ENCODE assay signal across 22 mouse cellular contexts in genomic region chr9:70870326-70870725, GRCm38 (mm10).
DNase-seq lines count a peak whose midpoint lies in the region; ATAC-seq and TF ChIP-seq lines count a peak whose summit lies in the region.
"Had no signal": no experiment of that assay in that cellular context is flagged by ENCODE, and none has a peak within 500 bp of the region (broad histone marks: within the 10 kb centered on the region; RNA-seq: fewer than 3 reads in every experiment).

No protein-coding gene starts in this region.

- H3K9ac ChIP-seq in liver, embryonic 12.5 days: peak overlapping the region; percentile 29; the same call in 1 of the 2 replicates
- H3K9ac ChIP-seq in liver, postnatal 0 days (replicated peaks): no peak overlapping the region
- no peak overlapping the region for H3K9ac ChIP-seq in liver, embryonic 14.5 days (replicated peaks)
- H3K9ac ChIP-seq in liver, embryonic 16.5 days (ENCODE audit: low read depth, low read length): no peak overlapping the region
- H3K9ac ChIP-seq: embryonic facial prominence, embryonic 12.5 days; forebrain, embryonic 13.5 days; forebrain, embryonic 15.5 days; forebrain, postnatal 0 days had no signal

- DNase-seq in liver, postnatal 0 days: no peak
- DNase-seq in liver, embryonic 14.5 days (ENCODE audit: low read depth in 3 of 3, low spot score in 3 of 3): no peak
- no peak for DNase-seq in frontal cortex, postnatal 10 days (ENCODE audit: low spot score in 2 of 2)
- DNase-seq in gastrocnemius, postnatal 25 days: no peak
- no peak for DNase-seq in layer of hippocampus, postnatal 25 days (ENCODE audit: extremely low spot score in 1 of 2, low spot score in 1 of 2)
- DNase-seq: adrenal gland, adult 2 months; adrenal gland, postnatal 10 days; adrenal gland, postnatal 25 days; cerebellum, adult 11 months; cerebellum, adult 18-20 months; cerebellum, adult 8-10 months; cerebellum, postnatal 10 days; cerebellum, postnatal 25 days; forebrain, postnatal 0 days had no signal

- H3K9me3 ChIP-seq in liver, embryonic 12.5 days (replicated peaks): no peaks in the 10 kb centered on the region
- no peaks in the 10 kb centered on the region for H3K9me3 ChIP-seq in liver, postnatal 0 days (ENCODE audit: low read length)
- H3K9me3 ChIP-seq in liver, embryonic 14.5 days (ENCODE audit: control insufficient read depth, low read length): no peaks in the 10 kb centered on the region
- H3K9me3 ChIP-seq in liver, embryonic 16.5 days (replicated peaks; ENCODE audit: control insufficient read depth, low read length): no peaks in the 10 kb centered on the region
- H3K9me3 ChIP-seq: embryonic facial prominence, embryonic 10.5 days; embryonic facial prominence, embryonic 12.5 days; forebrain, embryonic 13.5 days; forebrain, embryonic 15.5 days had no signal

- peak overlapping the region; percentile 3; the same call in 1 of the 2 replicates for H3K27ac ChIP-seq in liver, embryonic 12.5 days
- H3K27ac ChIP-seq in liver, postnatal 0 days (ENCODE audit: low read depth): no peak overlapping the region
- 0 out of 2 replicates have a peak overlapping the region, but pooled peaks have one; percentile 20 for H3K27ac ChIP-seq in liver, embryonic 14.5 days
- H3K27ac ChIP-seq in liver, embryonic 16.5 days (ENCODE audit: low read length): no peak overlapping the region
- H3K27ac ChIP-seq: embryonic facial prominence, embryonic 10.5 days; embryonic facial prominence, embryonic 12.5 days; forebrain, embryonic 13.5 days; forebrain, embryonic 15.5 days had no signal

- no peak overlapping the region for H3K4me3 ChIP-seq in liver, embryonic 12.5 days
- no peak overlapping the region for H3K4me3 ChIP-seq in liver, postnatal 0 days (ENCODE audit: low read depth, low read length)
- H3K4me3 ChIP-seq in liver, embryonic 14.5 days (ENCODE audit: insufficient read depth in 1 of 2, low read depth in 2 of 2, low read length in 2 of 2): no peak overlapping the region
- H3K4me3 ChIP-seq in liver, embryonic 16.5 days (ENCODE audit: low read depth, low read length): no peak overlapping the region
- H3K4me3 ChIP-seq: embryonic facial prominence, embryonic 10.5 days; embryonic facial prominence, embryonic 12.5 days; erythroblast, embryonic 14.5 days; forebrain, embryonic 13.5 days; forebrain, embryonic 15.5 days had no signal

- 0 out of 2 replicates have a peak, but pooled peaks cover 3% of the 10 kb centered on the region for H3K27me3 ChIP-seq in liver, embryonic 12.5 days (replicated peaks)
- H3K27me3 ChIP-seq in liver, postnatal 0 days (ENCODE audit: insufficient read depth, low read length): no peaks in the 10 kb centered on the region
- no peaks in the 10 kb centered on the region for H3K27me3 ChIP-seq in liver, embryonic 14.5 days (ENCODE audit: control insufficient read depth, insufficient read depth, low read length)
- no peaks in the 10 kb centered on the region for H3K27me3 ChIP-seq in liver, embryonic 16.5 days (ENCODE audit: control insufficient read depth, insufficient read depth, low read depth, low read length)
- H3K27me3 ChIP-seq: embryonic facial prominence, embryonic 12.5 days; forebrain, embryonic 13.5 days; forebrain, embryonic 15.5 days had no signal

- TF ChIP-seq CTCF in liver, postnatal 0 days (IDR thresholded peaks at IDR 0.05; ENCODE audit: low read depth): no peak
- no peak for TF ChIP-seq CTCF in liver, embryonic 14.5 days (IDR thresholded peaks at IDR 0.05; ENCODE audit: low read depth)

- H3K36me3 ChIP-seq in liver, embryonic 12.5 days: no peaks in the 10 kb centered on the region
- H3K36me3 ChIP-seq in liver, postnatal 0 days (replicated peaks; ENCODE audit: insufficient read depth, low read length): no peaks in the 10 kb centered on the region; the same call in none of the 2 replicates
- H3K36me3 ChIP-seq in liver, embryonic 14.5 days (replicated peaks; ENCODE audit: control insufficient read depth, insufficient read depth, low read depth): no peaks in the 10 kb centered on the region
- no peaks in the 10 kb centered on the region for H3K36me3 ChIP-seq in liver, embryonic 16.5 days (ENCODE audit: control insufficient read depth, insufficient read depth)
- H3K36me3 ChIP-seq: embryonic facial prominence, embryonic 10.5 days; embryonic facial prominence, embryonic 12.5 days; forebrain, embryonic 15.5 days had no signal

- H3K4me1 ChIP-seq in liver, embryonic 12.5 days: peaks cover 42% of the 10 kb centered on the region
- H3K4me1 ChIP-seq in liver, postnatal 0 days (ENCODE audit: insufficient read depth): peaks cover 18% of the 10 kb centered on the region
- peaks cover 13 to 29% of the 10 kb centered on the region in 2 experiments for H3K4me1 ChIP-seq in liver, embryonic 14.5 days (replicated peaks; ENCODE audit: control insufficient read depth in 2 of 2, insufficient read depth in 2 of 2, low read length in 1 of 2)
- peaks cover 10% of the 10 kb centered on the region for H3K4me1 ChIP-seq in liver, embryonic 16.5 days (ENCODE audit: control insufficient read depth, low read depth, low read length)
- H3K4me1 ChIP-seq: embryonic facial prominence, embryonic 12.5 days; forebrain, embryonic 13.5 days; forebrain, embryonic 15.5 days had no signal

- 0 out of 2 replicates have a peak, but pooled peaks have one; percentile 30 for ATAC-seq in liver, embryonic 12.5 days
- ATAC-seq in liver, postnatal 0 days: no peak
- ATAC-seq in erythroid progenitor cell, adult 5-6 weeks (replicated peaks; ENCODE audit: low FRiP score, poor library complexity, severe bottlenecking): 0 out of 2 replicates have a peak, but pooled peaks have one; percentile 13
- ATAC-seq in liver, embryonic 14.5 days (ENCODE audit: insufficient read depth): peak; percentile 61; the same call in 1 of the 2 replicates
- ATAC-seq in liver, embryonic 16.5 days (ENCODE audit: low read depth): peak; percentile 42; the same call in 1 of the 2 replicates
- ATAC-seq: forebrain, embryonic 13.5 days; forebrain, embryonic 15.5 days; forebrain, postnatal 0 days had no signal

- no peak overlapping the region for H3K4me2 ChIP-seq in liver, embryonic 12.5 days
- H3K4me2 ChIP-seq in liver, postnatal 0 days (ENCODE audit: low read depth, low read length): no peak overlapping the region
- no peak overlapping the region for H3K4me2 ChIP-seq in liver, embryonic 14.5 days (ENCODE audit: low read depth)
- no peak overlapping the region for H3K4me2 ChIP-seq in liver, embryonic 16.5 days (ENCODE audit: low read depth, low read length)
- H3K4me2 ChIP-seq: embryonic facial prominence, embryonic 12.5 days; forebrain, embryonic 13.5 days; forebrain, embryonic 15.5 days had no signal

- TF ChIP-seq EP300 in liver, postnatal 0 days (IDR thresholded peaks at IDR 0.05; ENCODE audit: low read depth): no peak
- no peak for TF ChIP-seq EP300 in liver, embryonic 14.5 days (IDR thresholded peaks at IDR 0.05; ENCODE audit: low read depth)

- 77% methylated on average over 4 of the region's 4 CpGs for WGBS in liver, embryonic 12.5 days (ENCODE audit: insufficient replicate concordance)
- WGBS in liver, postnatal 0 days (ENCODE audit: insufficient replicate concordance): 90% methylated on average over 4 of the region's 4 CpGs
- 65% methylated on average over 4 of the region's 4 CpGs for WGBS in liver, embryonic 14.5 days (ENCODE audit: insufficient replicate concordance)
- 75% methylated on average over 4 of the region's 4 CpGs for WGBS in liver, embryonic 16.5 days (ENCODE audit: insufficient replicate concordance)

Comparison
In these comparisons a context has a peak if more than half of its experiments do, and no peak if none do; other contexts are left out.
1. H3K27ac ChIP-seq: peak in liver, embryonic 12.5 days (single experiment) and liver, embryonic 14.5 days (single experiment); none in liver, postnatal 0 days (single experiment) and liver, embryonic 16.5 days (single experiment).